Mouse (Mus musculus): ENCODE measurements around the gene Gm11992. TPM values are rescaled to one million over a fixed set of nuclear protein-coding genes. Genes with fewer than 3 reads are reported as not detected.

Gm11992 gene
- polyA plus RNA-seq, 1 experiment: 6.4 TPM

DNA sequence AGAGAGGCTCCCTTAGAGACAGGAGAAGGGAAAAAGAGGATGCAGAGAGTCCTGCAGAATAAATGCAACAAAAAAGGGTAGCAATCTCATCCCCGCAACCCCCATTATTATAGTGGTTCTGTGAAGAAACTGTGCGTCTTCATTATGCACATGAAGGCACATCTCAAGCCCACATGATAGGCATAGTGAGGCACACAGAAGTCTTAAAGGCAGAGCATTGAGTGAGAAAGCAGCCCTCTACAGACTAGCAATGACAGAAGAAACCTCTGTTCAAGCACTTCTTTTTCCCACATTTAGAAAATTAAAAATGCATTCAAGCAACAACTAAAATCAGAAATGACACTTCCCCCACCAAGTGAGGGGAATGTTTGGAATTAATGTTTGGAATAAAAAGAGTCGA is 28.1 kb downstream of the Gm11992 start:
- Histone ChIP-seq H3K4me1 (ENCODE audit: control insufficient read depth, insufficient read depth, low read length) (no peaks in the 10 kb centered on the region), H3K4me3 (replicated peaks; ENCODE audit: extremely low read depth, low read depth, low read length) (no peak overlapping the region)
- 84% methylated on average over 3 of the region's 3 CpGs for WGBS
- DNase-seq: no peak
- TF ChIP-seq POLR2A (IDR thresholded peaks at IDR 0.05; ENCODE audit: borderline replicate concordance, extremely low read depth, low read depth, low read length) (no peak), CTCF (IDR thresholded peaks at IDR 0.05; ENCODE audit: insufficient read depth, low read length) (no peak)

GRCm38 (mm10) chr11:9113189-9113588 is 64.8 kb downstream of the Gm11992 start:
- TF ChIP-seq CTCF (IDR thresholded peaks at IDR 0.05; ENCODE audit: insufficient read depth, low read length) (no peak), POLR2A (IDR thresholded peaks at IDR 0.05; ENCODE audit: borderline replicate concordance, extremely low read depth, low read depth, low read length) (no peak)
- no peak overlapping the region for H3K4me3 ChIP-seq (replicated peaks; ENCODE audit: extremely low read depth, low read depth, low read length)
- WGBS: 47% methylated on average over 2 of the region's 2 CpGs
- no peak for DNase-seq
- H3K4me1 ChIP-seq (ENCODE audit: control insufficient read depth, insufficient read depth, low read length): no peaks in the 10 kb centered on the region; the same call in 1 of the 2 replicates

DNA sequence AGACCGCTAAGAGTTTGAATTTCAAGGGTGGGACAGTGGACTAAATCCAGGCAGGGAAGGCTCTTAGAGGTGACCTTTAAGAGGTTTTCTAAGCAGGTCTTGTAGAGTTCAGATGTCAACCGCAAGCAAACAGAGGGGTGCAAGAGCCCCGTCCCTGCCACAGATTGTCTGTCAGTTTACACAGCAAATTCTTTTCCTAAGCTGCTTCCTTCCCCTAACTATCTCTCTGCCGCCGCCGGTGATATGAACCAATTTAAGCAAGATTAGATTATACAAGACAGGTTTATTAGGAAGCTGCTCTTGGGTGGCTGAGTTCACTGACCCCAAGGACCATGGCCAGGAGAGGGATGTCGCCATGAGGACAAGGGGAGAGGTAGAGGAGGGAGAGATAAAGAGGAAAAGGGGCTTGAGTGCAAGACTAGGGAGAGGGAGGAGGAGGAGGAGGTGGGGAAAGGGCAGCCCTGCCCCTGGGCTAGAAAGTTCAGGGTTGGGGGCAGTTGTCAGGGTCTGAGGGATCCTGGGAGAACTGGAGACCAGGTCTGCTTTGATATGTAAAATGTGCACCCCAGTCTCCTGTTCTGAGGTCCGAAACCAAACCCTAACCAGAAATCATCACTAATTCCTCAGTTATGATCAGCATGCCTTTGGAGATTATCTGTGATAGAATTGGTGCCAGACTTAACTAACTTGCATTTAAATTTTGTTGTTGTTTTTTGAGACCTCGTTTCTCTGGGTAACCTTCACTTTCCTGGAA is 67.2 kb downstream of the Gm11992 start:
- 22% methylated on average over 9 of the region's 9 CpGs for WGBS

DNA sequence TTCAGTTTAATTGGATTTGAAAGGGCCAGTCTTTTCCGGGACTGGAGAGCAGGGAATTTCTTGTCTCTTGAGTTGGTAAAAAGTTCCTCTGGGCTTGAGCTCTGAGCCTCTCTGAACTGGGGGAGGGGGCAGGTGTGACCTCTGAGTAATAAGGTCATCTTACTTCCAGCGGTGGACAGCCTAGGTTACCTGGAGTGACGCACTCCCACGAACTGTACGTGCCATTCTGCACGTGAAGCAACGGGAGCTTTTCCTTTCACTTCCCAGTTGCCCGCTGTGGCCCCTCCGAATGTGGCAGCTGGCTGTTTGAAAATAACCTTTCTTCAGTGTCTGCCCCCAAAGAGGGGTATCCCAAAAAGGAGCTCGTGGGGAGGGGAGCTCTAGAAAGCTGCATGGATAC is 67.7 kb downstream of the Gm11992 start:
- DNase-seq: no peak
- H3K4me1 ChIP-seq (ENCODE audit: control insufficient read depth, insufficient read depth, low read length): peaks cover 3% of the 10 kb centered on the region
- WGBS: 8% methylated on average over 10 of the region's 10 CpGs
- H3K4me3 ChIP-seq (replicated peaks; ENCODE audit: extremely low read depth, low read depth, low read length): peak overlapping the region; percentile 4
- TF ChIP-seq POLR2A (IDR thresholded peaks at IDR 0.05; ENCODE audit: borderline replicate concordance, extremely low read depth, low read depth, low read length): no peak
- no peak for TF ChIP-seq CTCF (IDR thresholded peaks at IDR 0.05; ENCODE audit: insufficient read depth, low read length)

More for the DNA sequence above, 67.2 kb downstream of the Gm11992 start:
- Histone ChIP-seq H3K4me3 (replicated peaks; ENCODE audit: extremely low read depth, low read depth, low read length) (no peak overlapping the region), H3K4me1 (ENCODE audit: control insufficient read depth, insufficient read depth, low read length) (peaks cover 3% of the 10 kb centered on the region)
- DNase-seq: no peak
- TF ChIP-seq CTCF (IDR thresholded peaks at IDR 0.05; ENCODE audit: insufficient read depth, low read length) (no peak), POLR2A (IDR thresholded peaks at IDR 0.05; ENCODE audit: borderline replicate concordance, extremely low read depth, low read depth, low read length) (no peak)

- Histone ChIP-seq H3K4me1 (ENCODE audit: control insufficient read depth, insufficient read depth, low read length) (peaks cover 3% of the 10 kb centered on the region), H3K4me3 (replicated peaks; ENCODE audit: extremely low read depth, low read depth, low read length) (no peak overlapping the region)
- TF ChIP-seq CTCF (IDR thresholded peaks at IDR 0.05; ENCODE audit: insufficient read depth, low read length) (no peak), POLR2A (IDR thresholded peaks at IDR 0.05; ENCODE audit: borderline replicate concordance, extremely low read depth, low read depth, low read length) (no peak)
- DNase-seq: no peak
- 5% methylated on average over 3 of the region's 3 CpGs for WGBS
These were observed 68.5 kb downstream of the Gm11992 start for GRCm38 (mm10) chr11:9116916-9117315.

DNA sequence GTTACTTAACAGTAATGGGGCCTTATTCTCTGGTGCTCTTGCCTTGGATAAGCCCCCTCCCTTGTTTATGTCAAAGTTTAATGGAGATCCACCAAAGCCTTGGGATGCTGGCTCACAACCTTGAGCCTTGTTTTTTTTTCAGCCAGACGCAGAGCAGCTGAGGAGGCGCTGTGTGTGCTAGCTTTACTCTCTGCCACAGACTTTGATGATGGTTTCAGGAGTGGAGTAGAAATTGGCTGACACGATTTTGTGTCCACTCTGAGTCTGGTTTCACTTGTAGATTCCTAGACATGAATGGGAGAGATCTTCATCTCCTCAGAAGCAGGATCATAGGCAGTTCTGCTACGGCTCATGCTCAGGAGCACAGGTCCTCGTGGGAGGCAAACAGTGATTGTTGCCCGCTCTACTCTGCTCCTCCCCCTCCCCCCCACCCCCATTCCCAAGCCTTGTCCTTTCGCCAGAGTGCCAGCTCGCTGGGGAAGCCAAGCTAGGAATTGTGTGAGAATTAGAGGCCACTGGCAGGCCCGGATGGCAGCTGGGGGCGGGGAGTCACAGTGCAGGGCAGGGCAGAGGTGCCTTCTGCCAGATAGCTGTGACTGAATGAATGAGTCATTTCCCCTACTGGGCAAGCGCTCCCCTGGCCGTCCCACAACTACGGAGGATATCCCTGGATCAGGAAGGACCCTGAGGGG is 69.1 kb downstream of the Gm11992 start:
- 5% methylated on average over 13 of the region's 13 CpGs for WGBS
- Histone ChIP-seq H3K4me1 (ENCODE audit: control insufficient read depth, insufficient read depth, low read length) (peaks cover 3% of the 10 kb centered on the region), H3K4me3 (replicated peaks; ENCODE audit: extremely low read depth, low read depth, low read length) (peak overlapping the region; percentile 55)
- TF ChIP-seq CTCF (IDR thresholded peaks at IDR 0.05; ENCODE audit: insufficient read depth, low read length) (no peak), POLR2A (IDR thresholded peaks at IDR 0.05; ENCODE audit: borderline replicate concordance, extremely low read depth, low read depth, low read length) (no peak)
- peak; percentile 49 for DNase-seq

DNA sequence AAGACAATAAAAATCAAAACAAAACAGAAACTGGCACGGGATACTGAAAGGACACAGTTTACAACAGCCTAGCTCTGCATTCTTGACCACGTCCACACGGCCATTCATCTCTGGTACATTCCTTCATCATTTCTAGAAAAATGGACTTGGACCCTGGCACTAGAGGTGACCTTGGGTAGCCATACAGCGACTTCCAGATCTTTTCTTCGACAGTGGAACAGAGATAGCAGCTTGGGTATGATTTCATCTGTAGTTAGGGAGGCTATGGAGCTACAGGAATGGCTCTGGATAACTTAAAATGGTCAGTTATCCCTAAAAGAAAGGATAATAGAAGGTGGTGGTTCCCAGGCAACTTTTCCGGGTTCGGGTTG is 69.6 kb downstream of the Gm11992 start, which contains the start of gene Upp1:
Gene Upp1 (plus strand): TSS at position 54 of the 371 bp plus-strand sequence.
- WGBS: under 1% methylated on average over 7 of the region's 7 CpGs
- Histone ChIP-seq H3K4me3 (replicated peaks; ENCODE audit: extremely low read depth, low read depth, low read length) (peak within 1 kb of the TSS; percentile 55), H3K4me1 (ENCODE audit: control insufficient read depth, insufficient read depth, low read length) (peaks cover 3% of the 10 kb centered on the region)
- DNase-seq: no peak
- TF ChIP-seq POLR2A (IDR thresholded peaks at IDR 0.05; ENCODE audit: borderline replicate concordance, extremely low read depth, low read depth, low read length) (no peak), CTCF (IDR thresholded peaks at IDR 0.05; ENCODE audit: insufficient read depth, low read length) (no peak)

DNA sequence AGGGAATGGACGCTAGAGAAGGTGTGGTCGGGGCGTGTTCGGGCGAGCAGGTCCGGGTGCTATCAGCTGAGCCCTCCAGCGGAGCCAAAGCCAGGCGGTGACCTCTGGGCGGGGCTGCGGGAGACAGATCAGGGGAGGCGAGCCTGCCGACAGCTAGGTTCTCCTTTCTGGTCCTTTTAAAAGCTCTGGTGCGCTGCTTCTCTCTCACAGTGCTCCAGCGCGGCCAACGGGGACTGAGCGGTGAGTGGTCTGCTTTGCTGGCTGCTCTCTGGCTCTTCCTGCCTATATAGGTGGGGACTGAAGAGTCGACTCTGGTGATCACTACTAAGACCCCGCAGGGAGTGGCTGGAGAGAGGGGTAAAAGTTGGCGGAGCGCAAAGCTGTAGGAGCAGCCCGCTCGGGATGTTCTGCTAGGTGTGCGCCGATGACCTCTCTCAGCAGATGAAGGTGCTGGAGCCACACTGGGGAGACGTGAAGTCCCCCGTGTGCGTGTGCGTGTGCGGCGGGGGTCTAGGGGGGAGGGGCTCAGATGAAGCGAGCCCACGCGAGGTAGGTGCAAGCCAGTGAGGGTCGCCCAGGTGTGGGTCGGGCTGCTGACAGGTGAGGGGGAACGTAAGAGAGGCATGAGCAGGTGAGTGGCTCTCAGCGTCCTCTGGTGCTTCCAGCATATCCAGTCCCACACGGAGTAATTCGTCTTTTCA is 70.2 kb downstream of the Gm11992 start:
- TF ChIP-seq CTCF (IDR thresholded peaks at IDR 0.05; ENCODE audit: insufficient read depth, low read length): no peak
- peaks cover 3% of the 10 kb centered on the region for H3K4me1 ChIP-seq (ENCODE audit: control insufficient read depth, insufficient read depth, low read length)
- WGBS: under 1% methylated on average over 40 of the region's 40 CpGs
- DNase-seq: peak; percentile 41
- H3K4me3 ChIP-seq (replicated peaks; ENCODE audit: extremely low read depth, low read depth, low read length): peak overlapping the region; percentile 55

Other genes with a start within 250 kb of the Gm11992 start
- 0.08 and 0.52 TPM in 2 replicates for gene Pkd1l1, start 75.3 kb upstream of the Gm11992 start, polyA plus RNA-seq (2012; rRNA removed)
- gene Hus1, start 37.4 kb upstream of the Gm11992 start, polyA plus RNA-seq (2012; rRNA removed): 9.1 and 11.5 TPM in 2 replicates
- gene Sun3, start 397 bp downstream of the Gm11992 start, polyA plus RNA-seq (2012; rRNA removed): 0.13 TPM in 1 of 2 replicates, not detected in the other
- 25.6 and 30.4 TPM in 2 replicates for gene Upp1, start 69.5 kb downstream of the Gm11992 start, polyA plus RNA-seq (2012; rRNA removed)
- 0.02 TPM in 2 replicates for gene Abca13, start 143.3 kb downstream of the Gm11992 start, polyA plus RNA-seq (2012; rRNA removed)